Mouse (Mus musculus) kidney, adult 2 months (tissue): ENCODE results near the gene Hist1h2af.
"Not testable (repeated sequence)": the region's sequence is repeated elsewhere in the genome, so short reads cannot be mapped to it uniquely, and the experiment has no call there.

Source experiments
- CTCF ChIP-seq: fragments of 200-500 bp; conservative IDR thresholded peaks from 2 replicates; pipeline ENCODE4 v1.5.1; 2011; ENCODE audit warnings: low read depth, mild to moderate bottlenecking, control low read depth, low read length, moderate library complexity, mixed read lengths; ENCODE audit not compliant: insufficient read depth, insufficient read length
- POLR2A ChIP-seq: fragments of 200-500 bp; IDR thresholded peaks from one replicate; pipeline ENCODE4 v1.6.1; 2011; ENCODE audit warnings: low read depth, low read length, control low read depth

GRCm38 (mm10) chr13:23542999-23543607 lies 9.4 kb downstream of the Hist1h2af start, which contains the start of gene Hist1h2bh:
- not testable (repeated sequence) for TF ChIP-seq POLR2A, CTCF
